Mouse (Mus musculus) forebrain, postnatal 0 days (tissue): Measurements from ENCODE around the gene Acsl1. TPM values are rescaled to one million over a fixed set of nuclear protein-coding genes. Genes with fewer than 3 reads are reported as not detected.

Source experiments
- ATAC-seq: fragments of 200-750 bp; cut with Nextera tagmentation; 2 replicates; pipeline ENCODE4 v1.8.0; 2017; ENCODE audit warnings: mild to moderate bottlenecking, moderate library complexity
- DNase-seq: peaks from one replicate; pipeline ENCODE4 v3.0.0-alpha.2; 2015
- H3K27ac ChIP-seq: fragments of 300-500 bp; sonication (generic); 2 replicates; pipeline ENCODE4 v1.5.1; 2014; ENCODE audit warnings: low read depth, mild to moderate bottlenecking, antibody characterized with exemption, low read length, moderate library complexity, mixed read lengths
- H3K27me3 ChIP-seq: fragments of 300-500 bp; sonication (generic); 2 replicates; pipeline ENCODE4 v1.6.1; 2014; ENCODE audit warnings: mild to moderate bottlenecking, low read length, mixed read lengths; ENCODE audit not compliant: insufficient read depth
- H3K36me3 ChIP-seq: fragments of 300-500 bp; sonication (generic); 2 replicates; pipeline ENCODE4 v1.6.1; 2014; ENCODE audit warnings: mild to moderate bottlenecking, moderate library complexity; ENCODE audit not compliant: insufficient read depth
- H3K4me1 ChIP-seq: fragments of 300-500 bp; sonication (generic); 2 replicates; pipeline ENCODE4 v1.6.1; 2014; ENCODE audit warnings: antibody characterized with exemption; ENCODE audit not compliant: insufficient read depth
- H3K4me2 ChIP-seq: fragments of 300-500 bp; sonication (generic); 2 replicates; pipeline ENCODE4 v1.6.1; 2014; ENCODE audit warnings: low read depth, mild to moderate bottlenecking, moderate library complexity
- H3K4me3 ChIP-seq: fragments of 300-500 bp; sonication (generic); 2 replicates; pipeline ENCODE4 v1.5.1; 2014; ENCODE audit warnings: low read depth, low read length, mixed read lengths
- H3K9ac ChIP-seq: fragments of 300-500 bp; sonication (generic); 2 replicates; pipeline ENCODE4 v1.6.1; 2014; ENCODE audit warnings: mild to moderate bottlenecking
- H3K9me3 ChIP-seq: fragments of 300-500 bp; sonication (generic); 2 replicates; pipeline ENCODE4 v1.6.1; 2016; ENCODE audit warnings: low read length
- CTCF ChIP-seq: sonication (generic); IDR thresholded peaks from 2 replicates; pipeline ENCODE4 v1.5.1; 2016; ENCODE audit warnings: antibody characterized with exemption, control low read depth, low read depth
- WGBS: fragments of 180-500 bp; shearing (Covaris S2); extraction: QIAGEN DNeasy Blood & Tissue Kit; methylation state at CpG from one replicate; pipeline ENCODE4 v1.1.7; 2014; 5-methylcytosine and 5-hydroxymethylcytosine counted together
- polyA plus RNA-seq: library from polyadenylated mRNA; unstranded; fragments of >200 nt; fragmentation: Nextera tagmentation; extraction: Ambion mirVana; gene quantifications from 2 replicates; pipeline ENCODE4 v1.2.1, GENCODE M21; 2015
- total RNA-seq: library from RNA; depleted of rRNA; stranded (reverse); fragments of >200 nt; gene quantifications from 2 replicates; pipeline ENCODE4 v1.2.3, GENCODE M21; 2014

Gene Acsl1
- total and polyA plus RNA-seq, 2 experiments from 2014 or later, result 26.2 to 44.2 TPM

DNA sequence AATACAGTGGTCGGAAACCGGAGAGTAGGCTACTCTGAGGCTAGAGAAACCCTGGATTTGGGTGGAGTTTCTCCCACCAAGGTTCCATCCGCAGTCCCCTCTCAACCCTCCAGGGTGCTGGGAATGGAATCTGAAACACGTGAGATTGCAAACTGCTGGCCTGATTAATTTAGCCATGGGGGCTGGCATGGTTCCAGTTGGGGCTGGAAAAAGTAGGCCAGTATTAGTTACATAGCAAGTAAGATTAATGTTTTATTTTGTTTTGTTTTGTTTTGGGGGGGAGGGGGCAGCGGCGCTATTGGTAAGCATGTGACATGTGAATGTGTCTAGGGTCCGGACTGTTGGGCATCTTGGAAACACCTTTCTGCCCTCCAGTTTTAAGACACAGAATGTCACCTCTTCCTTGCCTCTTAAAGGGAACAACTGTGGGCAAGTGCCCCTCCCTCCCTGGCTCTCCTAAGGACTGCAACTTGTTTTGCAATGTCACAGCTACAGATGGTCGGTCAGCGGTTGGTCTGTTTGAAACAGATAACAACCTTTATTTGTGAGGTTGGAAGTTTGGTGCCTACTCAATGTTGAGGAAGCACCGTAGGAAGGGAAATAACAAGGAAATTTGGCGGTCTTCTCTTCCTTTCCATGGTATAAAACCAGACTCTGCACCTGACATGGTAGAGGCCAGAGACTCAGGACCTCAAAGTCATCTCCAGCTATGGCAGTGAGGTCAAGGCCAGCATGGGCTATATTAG lies 75.8 kb downstream of the Acsl1 start:
- no peaks in the 10 kb centered on the region for H3K9me3 ChIP-seq
- no peak overlapping the region for H3K27ac ChIP-seq
- DNase-seq (no peak), ATAC-seq (no peak)
- H3K27me3 ChIP-seq, result no peaks in the 10 kb centered on the region
- no peak for TF ChIP-seq CTCF
- H3K4me3 ChIP-seq, result no peak overlapping the region
- H3K9ac ChIP-seq, result no peak overlapping the region
- no peak overlapping the region for H3K4me2 ChIP-seq
- peaks cover 2% of the 10 kb centered on the region; the same call in 1 of the 2 replicates for H3K4me1 ChIP-seq
- no peaks in the 10 kb centered on the region for H3K36me3 ChIP-seq
- WGBS, result 76% methylated on average over 11 of the region's 11 CpGs

DNA sequence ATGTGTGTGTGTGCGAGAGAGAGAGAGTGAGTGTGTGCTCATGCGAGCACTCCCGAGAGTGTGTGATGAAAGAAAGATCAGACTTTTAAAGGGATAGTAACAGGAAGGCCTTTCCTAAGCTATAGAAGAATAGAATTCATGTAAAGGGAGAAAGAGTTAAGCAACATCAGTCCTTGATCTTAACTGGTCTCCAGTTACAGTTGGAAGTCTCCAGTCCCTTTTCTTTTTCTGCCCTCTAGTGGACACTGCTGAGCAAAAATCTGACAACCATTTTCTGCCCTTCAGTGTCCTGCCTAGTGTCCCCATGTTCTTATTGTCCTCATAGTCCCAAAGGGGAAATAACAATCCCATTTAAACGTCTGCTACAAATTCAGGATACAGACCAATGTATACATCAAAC lies 76.4 kb downstream of the Acsl1 start:
- 49% methylated on average over 4 of the region's 4 CpGs for WGBS
- Histone ChIP-seq H3K27ac (no peak overlapping the region), H3K4me3 (no peak overlapping the region), H3K9ac (no peak overlapping the region), H3K36me3 (no peaks in the 10 kb centered on the region), H3K4me1 (peaks cover 2% of the 10 kb centered on the region; the same call in 1 of the 2 replicates), H3K27me3 (no peaks in the 10 kb centered on the region), H3K4me2 (no peak overlapping the region), H3K9me3 (no peaks in the 10 kb centered on the region)
- TF ChIP-seq CTCF, result peak; percentile 77
- ATAC-seq, result no peak
- DNase-seq, result peak; percentile 68

DNA sequence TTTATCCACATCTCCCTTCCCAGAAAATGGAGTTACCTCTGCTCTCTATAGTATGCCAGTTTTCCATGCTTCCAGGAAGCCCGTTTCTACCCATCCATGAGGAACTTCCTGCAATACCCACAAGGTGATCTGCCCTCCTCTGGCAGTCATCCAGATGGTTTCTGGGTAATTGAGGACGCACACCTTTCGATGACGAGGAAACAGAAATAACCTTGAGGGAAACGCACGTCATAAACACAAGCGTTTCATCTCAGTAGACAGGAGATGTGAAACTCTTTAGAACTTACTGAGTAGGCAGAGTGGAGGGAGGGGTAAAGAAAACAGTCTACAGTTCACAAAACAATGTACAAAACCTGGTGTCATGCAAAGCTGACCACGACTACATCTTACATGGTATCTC lies 79.2 kb downstream of the Acsl1 start:
- no peak overlapping the region for H3K9ac ChIP-seq
- no peak overlapping the region for H3K27ac ChIP-seq
- H3K9me3 ChIP-seq, result no peaks in the 10 kb centered on the region
- H3K36me3 ChIP-seq, result no peaks in the 10 kb centered on the region
- H3K27me3 ChIP-seq, result no peaks in the 10 kb centered on the region
- no peak overlapping the region for H3K4me2 ChIP-seq
- peaks cover 2% of the 10 kb centered on the region; the same call in 1 of the 2 replicates for H3K4me1 ChIP-seq
- WGBS, result 85% methylated on average over 8 of the region's 8 CpGs
- ATAC-seq, result no peak
- no peak overlapping the region for H3K4me3 ChIP-seq
- TF ChIP-seq CTCF, result no peak
- no peak for DNase-seq

DNA sequence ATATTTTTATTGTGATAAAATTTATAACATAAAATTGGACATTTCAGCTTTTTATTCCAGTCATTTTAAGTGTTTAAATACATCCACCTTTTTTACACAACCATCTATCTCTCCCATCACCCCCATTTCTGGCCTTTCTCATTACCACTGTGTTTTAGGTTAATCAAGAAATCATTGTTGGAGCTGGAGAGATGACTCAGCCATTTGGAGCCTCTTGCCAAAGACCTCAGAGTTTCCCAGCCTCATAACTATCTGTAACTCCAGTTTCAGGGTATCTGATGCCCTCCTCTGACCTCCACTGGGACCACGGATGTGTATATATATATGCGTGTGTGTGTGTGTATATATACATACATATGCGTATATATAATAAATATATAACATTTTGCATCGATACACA lies 80.2 kb downstream of the Acsl1 start:
- H3K27me3 ChIP-seq, result no peaks in the 10 kb centered on the region
- H3K4me3 ChIP-seq, result peak overlapping the region; percentile 50
- no peak for ATAC-seq
- H3K27ac ChIP-seq, result peak overlapping the region; percentile 82; the same call in 1 of the 2 replicates
- no peaks in the 10 kb centered on the region for H3K36me3 ChIP-seq
- no peak for TF ChIP-seq CTCF
- peaks cover 2% of the 10 kb centered on the region; the same call in 1 of the 2 replicates for H3K4me1 ChIP-seq
- H3K9me3 ChIP-seq, result no peaks in the 10 kb centered on the region
- peak; percentile 39 for DNase-seq
- H3K9ac ChIP-seq, result peak overlapping the region; percentile 54; the same call in 1 of the 2 replicates
- 50% methylated on average over 4 of the region's 4 CpGs for WGBS
- peak overlapping the region; percentile 59 for H3K4me2 ChIP-seq

DNA sequence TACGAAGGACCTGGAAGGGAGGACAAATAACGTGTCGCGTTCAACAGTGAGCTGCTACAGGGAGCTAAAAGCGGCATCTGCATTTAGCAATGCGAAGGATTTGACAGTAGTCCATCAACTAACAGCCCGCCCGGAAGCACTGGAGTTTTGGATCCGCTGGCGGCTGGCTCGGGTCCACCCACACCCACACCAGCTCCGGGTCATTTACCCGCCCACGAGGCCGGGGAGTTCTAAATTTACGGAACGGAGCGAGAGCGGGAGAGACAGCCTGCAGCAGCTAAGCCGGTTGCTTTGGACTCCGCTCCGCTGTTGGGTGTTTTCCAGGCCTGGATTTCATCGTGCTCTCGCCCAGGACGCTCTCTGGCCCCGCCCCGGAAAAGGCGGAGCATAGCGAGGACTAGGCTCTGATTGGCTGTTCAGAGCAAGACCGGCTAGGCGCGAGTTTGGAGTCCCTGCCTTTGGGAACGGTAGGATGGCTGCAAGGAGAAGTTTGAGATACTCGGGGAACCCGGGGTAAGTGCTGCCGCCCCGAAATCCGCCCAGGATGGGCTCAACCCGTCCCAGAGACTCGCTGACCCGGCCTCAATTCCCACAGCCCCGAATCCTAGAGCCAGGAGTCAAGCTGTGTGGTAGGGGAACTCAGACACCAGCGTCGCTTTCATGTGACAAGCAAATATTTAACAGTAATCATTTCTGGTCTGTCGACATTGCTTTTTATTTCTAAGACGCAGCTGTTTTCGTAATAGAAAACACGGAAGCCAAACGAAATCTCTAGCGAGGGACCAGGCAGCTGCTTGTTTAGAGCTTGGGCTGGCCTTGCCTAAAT lies 81.0 kb downstream of the Acsl1 start, which contains the start of gene Cenpu:
Gene Cenpu (plus strand): TSS at position 414 of the 826 bp plus-strand sequence.
- Histone ChIP-seq H3K4me2 (peak within 1 kb of the TSS; percentile 59), H3K36me3 (no peaks in the 10 kb centered on the region), H3K9ac (peak within 1 kb of the TSS; percentile 54), H3K27ac (peak within 1 kb of the TSS; percentile 82), H3K27me3 (no peaks in the 10 kb centered on the region), H3K4me3 (peak within 1 kb of the TSS; percentile 50), H3K4me1 (peaks cover 2% of the 10 kb centered on the region; the same call in 1 of the 2 replicates), H3K9me3 (no peaks in the 10 kb centered on the region)
- TF ChIP-seq CTCF, result no peak
- under 1% methylated on average over 50 of the region's 50 CpGs for WGBS
- ATAC-seq, result peak; percentile 99
- DNase-seq, result peak; percentile 100

DNA sequence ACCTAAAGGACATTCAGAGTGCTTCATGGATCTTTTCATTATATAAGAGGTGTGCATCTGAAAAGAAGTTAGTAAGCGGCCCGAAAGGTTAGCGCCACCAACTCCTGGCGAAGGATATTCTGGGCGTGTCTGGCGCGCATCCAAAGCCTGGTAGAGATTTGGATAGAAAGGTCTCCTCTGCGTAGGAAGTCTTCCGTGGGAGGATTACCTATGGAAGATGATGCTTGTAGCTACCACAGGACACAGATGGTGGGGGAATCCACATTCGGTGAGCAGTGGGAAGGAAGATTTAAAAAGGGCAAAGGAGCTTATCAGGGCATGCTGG lies 81.6 kb downstream of the Acsl1 start:
- DNase-seq (no peak), ATAC-seq (no peak)
- Histone ChIP-seq H3K4me1 (peaks cover 2% of the 10 kb centered on the region; the same call in 1 of the 2 replicates), H3K9me3 (no peaks in the 10 kb centered on the region), H3K27me3 (no peaks in the 10 kb centered on the region), H3K9ac (peak overlapping the region; percentile 41), H3K36me3 (no peaks in the 10 kb centered on the region), H3K4me3 (peak overlapping the region; percentile 50), H3K4me2 (peak overlapping the region; percentile 59), H3K27ac (no peak overlapping the region)
- WGBS, result 3% methylated on average over 10 of the region's 10 CpGs
- no peak for TF ChIP-seq CTCF

DNA sequence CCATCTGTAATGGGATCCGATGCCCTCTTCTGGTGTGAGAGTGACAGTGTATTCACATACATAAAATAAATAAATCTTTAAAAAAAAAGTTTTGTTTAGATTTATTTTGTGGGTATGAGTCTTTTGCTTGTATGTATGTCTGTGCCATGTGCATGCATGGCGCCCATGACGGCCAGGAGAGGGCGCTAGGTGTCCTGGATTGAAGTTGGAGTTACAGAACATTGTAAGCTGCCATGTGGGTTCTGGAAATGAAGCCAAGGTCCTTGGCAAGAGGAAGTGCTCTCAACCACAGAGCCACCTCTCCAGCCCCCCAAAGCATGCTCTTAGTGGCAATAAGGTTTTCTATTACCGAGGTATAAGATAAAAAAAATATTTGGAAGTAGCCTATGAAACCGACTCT lies 88.6 kb downstream of the Acsl1 start:
- H3K4me1 ChIP-seq, result no peaks in the 10 kb centered on the region
- no peak overlapping the region for H3K27ac ChIP-seq
- ATAC-seq, result no peak
- no peak overlapping the region for H3K4me3 ChIP-seq
- H3K9me3 ChIP-seq, result no peaks in the 10 kb centered on the region
- no peak overlapping the region for H3K9ac ChIP-seq
- H3K4me2 ChIP-seq, result no peak overlapping the region
- peak; percentile 48 for DNase-seq
- TF ChIP-seq CTCF, result peak; percentile 56
- H3K27me3 ChIP-seq, result no peaks in the 10 kb centered on the region
- 88% methylated on average over 6 of the region's 6 CpGs for WGBS
- 0 out of 2 replicates have a peak, but pooled peaks cover 5% of the 10 kb centered on the region for H3K36me3 ChIP-seq
